Mouse (Mus musculus) adipose tissue, adult 10 weeks (tissue): ENCODE results near the gene Slc26a3. TPM values are rescaled to one million over a fixed set of nuclear protein-coding genes. Genes with fewer than 3 reads are reported as not detected.

Source experiments
- polyA plus RNA-seq: library from polyadenylated mRNA; stranded (reverse); fragments of 350-450 nt; fragmentation: Illumina TruSeq; extraction: RNeasy Lipid Tissue Mini Kit (QIAGEN cat#74804); gene quantifications from one replicate; pipeline ENCODE4 v1.2.3, GENCODE M21; 2014; ENCODE audit warnings: low read depth, low replicate concordance

Slc26a3 gene
- 12.8 TPM for polyA plus RNA-seq

GRCm38 (mm10) chr12:31390571-31390970 lies at the start of gene Slc26a3:
Slc26a3 (plus strand) TSS chr12:31390871.

DNA sequence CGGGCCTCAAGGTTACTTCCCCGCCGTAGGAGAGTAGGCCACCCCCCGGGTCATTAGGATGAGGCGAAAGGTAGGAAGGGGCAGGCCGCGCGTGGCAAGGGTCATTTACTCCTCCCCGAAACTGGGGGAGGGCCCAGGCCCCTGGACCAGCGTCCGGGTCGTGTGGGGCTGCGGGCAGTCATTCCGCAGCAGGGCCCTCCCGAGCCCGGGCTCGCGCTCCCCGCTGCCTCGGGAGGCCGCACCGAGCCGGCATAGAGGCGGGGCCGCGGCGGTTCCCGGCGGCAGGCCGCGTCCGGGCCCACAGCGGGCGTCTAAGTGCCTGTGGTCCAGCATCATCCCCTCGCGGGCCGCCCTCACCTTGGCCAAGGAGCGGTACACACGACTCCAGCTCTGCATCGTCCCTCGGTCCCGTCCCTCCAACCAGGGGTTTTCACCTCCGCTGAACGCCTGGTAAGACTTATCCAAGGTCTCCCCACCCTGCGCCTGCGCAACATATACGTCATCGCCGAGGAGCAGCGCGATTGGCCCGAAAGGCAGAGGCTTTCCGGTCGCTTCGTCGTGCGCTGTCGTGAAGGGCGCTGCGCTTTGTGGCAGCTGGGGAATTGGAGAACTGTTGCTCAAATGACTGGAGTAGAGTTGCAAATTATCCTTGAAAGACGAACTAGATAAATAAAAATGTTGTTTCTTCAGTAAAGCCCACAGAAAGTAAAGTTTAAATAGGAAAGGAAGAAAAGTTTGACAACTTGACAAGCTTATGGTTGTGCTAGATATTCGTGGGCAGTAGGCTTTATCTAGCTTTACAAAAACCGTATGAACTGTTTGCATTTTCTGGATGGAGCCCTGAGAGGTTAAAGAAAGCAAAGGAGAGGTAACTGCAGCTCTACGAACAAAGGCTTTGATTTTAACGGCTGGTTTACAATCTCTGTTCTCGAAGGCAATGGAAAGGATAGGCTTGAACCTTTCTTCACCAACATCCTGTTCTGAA lies 39.4 kb upstream of the Slc26a3 start, which contains the start of gene Dld:
Gene Dld, minus strand, starts transcription at position 510 of the 985 bp plus-strand sequence.

DNA sequence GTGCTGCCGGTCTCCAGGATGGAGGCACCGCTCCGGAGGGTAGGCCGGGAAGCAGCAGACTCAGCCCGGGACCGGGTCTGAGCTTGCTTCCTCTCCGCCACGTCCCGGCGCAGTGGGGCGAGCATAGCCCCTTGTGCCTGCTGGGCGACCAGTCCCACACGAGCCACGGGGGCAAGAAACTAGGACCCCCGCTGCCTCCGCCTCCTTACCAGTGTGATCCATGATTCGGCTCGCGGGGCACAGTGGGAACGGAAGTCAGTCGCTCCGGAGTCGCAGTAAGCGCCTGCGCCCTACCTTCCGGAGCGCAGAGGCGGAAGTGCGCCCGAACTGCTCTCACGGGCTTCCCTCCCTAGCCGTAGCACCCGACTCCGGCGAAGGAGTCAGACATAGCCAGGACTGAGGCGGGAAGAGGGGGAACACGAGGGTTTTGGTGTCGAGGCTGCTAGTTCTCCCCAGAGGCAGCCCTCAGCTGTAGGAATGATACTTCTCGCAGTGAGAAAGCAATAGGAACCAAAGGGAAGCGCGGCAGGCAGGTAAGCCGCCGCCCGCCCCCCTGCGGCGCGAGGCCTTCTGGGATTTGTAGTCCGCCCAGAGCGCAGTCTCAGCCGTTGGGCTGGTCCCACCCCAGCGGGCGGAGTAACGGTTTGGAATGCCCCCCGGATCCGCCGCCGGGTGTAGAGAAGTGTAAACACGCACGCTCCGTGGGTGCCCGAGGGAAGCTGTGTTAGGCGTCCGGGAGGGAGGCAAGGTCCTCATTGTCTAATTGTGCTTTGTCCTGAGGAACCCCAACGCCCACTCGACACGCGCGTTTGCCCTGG lies 108.9 kb downstream of the Slc26a3 start, which contains the start of gene Cbll1:
Gene Cbll1, minus strand, starts transcription at position 303 of the 818 bp plus-strand sequence.

Other genes starting within 250 kb of the Slc26a3 start
- not detected for gene Gm6993, start 150.1 kb upstream of the Slc26a3 start, polyA plus RNA-seq
- gene Lamb1, start 125.6 kb upstream of the Slc26a3 start, polyA plus RNA-seq, result 51.0 TPM
- gene Dld, start 39.4 kb upstream of the Slc26a3 start, polyA plus RNA-seq, result 93.6 TPM
- 8.4 TPM for gene Cbll1, start 108.7 kb downstream of the Slc26a3 start, polyA plus RNA-seq
- gene Slc26a4, start 169.1 kb downstream of the Slc26a3 start, polyA plus RNA-seq, result 0.09 TPM
- gene Bcap29, start 243.8 kb downstream of the Slc26a3 start, polyA plus RNA-seq, result 20.8 TPM